Mouse (Mus musculus): ENCODE data around the gene Arl10. TPM values are rescaled to one million over a fixed set of nuclear protein-coding genes. Genes with fewer than 3 reads are reported as not detected.

Gene Arl10
- polyA plus RNA-seq (2017; shearing (Covaris generic)), result 1 to 10 TPM; 4.5 to 7.9 TPM

DNA sequence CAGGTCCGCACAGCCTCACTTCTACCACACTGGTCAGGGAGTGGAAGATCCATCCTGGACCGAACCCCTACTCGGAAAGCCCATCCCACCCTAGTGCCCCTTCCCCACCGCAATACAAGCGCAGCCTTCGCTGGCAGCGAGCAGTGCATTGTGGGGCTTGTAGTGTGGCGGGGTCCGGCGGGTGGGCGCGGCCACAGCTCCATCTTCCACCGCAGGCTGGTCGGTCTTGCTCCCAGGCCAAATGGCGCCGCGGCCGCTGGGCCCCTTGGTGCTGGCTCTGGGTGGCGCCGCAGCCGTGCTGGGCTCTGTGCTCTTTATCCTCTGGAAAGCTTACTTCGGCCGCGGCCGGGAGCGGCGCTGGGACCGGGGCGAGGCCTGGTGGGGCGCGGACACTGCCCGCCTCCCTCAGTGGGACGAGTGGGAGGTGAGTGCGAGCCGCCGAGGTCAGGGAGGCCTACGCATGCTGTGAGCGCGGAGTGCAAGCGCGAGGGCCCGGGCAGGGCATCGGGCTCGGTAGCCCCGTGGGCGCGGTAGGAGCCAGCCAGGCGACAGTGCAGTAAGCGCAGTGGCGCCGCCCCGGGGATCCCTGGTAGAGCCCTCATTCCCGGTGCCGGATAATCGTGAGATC lies at the start of gene Arl10:
TSS of gene Arl10 (plus strand) at position 162 of the 628 bp plus-strand sequence.

DNA sequence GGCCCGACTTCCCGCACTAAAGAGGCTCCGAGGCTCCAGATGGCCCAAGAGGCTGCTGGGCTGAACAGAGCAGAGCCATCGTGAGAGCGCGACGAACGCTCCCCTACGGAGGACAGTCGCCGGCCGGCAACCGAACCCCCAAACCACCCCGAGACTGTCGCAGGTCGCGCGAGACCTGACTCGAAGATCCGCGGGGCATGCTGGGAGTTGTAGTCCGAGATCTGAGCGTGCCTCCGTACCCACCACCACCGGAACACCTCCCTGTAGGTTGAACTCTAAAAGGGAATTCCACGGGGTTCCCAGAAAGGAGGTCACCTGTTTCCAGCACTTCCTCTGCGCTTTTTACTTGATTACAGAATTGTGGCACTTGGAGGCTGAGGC lies 9.6 kb upstream of the Arl10 start, which contains the start of gene 4833439L19Rik:
TSS of gene 4833439L19Rik (minus strand) at position 235 of the 381 bp plus-strand sequence.

DNA sequence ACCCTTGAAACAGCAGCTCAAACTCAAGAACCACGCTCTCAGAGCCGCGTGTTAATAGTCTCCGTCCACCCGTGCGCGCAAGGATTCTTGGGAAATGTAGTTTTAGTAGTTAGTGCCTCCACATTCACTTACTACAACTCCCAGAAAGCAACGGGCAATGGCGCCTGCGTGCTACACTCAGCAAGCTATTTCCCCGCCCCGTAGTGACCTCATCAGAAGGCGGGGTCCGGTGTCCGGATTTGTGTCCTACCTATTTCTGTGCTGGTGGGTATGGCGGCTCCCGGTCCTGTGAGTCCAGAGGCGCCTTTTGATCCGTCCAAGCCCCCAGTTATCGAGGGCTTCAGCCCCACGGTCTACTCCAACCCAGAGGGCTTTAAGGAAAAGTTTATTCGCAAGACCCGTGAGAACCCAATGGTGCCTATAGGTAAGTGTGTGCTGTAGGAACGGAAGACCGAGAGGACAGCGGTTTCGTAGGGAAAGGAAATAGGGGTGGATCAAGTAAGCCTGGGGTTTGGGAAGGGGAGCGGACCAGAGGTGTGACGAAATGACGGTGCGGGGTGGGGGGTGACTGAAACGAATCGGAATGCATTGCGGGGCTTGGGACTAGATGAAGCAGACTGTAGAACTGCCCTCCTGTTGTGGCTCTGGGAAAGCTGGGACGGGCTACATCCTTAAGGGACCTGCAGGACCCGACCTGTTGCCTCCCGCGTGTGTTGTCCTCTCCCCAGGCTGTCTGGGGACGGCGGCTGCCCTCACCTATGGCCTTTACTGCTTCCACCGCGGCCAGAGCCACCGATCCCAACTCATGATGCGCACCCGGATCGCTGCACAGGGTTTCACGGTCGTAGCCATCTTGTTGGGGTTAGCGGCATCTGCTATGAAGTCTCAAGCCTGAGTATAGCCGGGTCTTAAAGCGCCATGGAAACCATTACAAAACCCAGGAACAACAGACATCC lies 15.5 kb downstream of the Arl10 start, which contains the start of the genes Nop16 and Higd2a:
TSS of gene Nop16 (minus strand) at position 95 of the 956 bp plus-strand sequence.
TSS of gene Higd2a (plus strand) at position 212 of the 956 bp plus-strand sequence.

DNA sequence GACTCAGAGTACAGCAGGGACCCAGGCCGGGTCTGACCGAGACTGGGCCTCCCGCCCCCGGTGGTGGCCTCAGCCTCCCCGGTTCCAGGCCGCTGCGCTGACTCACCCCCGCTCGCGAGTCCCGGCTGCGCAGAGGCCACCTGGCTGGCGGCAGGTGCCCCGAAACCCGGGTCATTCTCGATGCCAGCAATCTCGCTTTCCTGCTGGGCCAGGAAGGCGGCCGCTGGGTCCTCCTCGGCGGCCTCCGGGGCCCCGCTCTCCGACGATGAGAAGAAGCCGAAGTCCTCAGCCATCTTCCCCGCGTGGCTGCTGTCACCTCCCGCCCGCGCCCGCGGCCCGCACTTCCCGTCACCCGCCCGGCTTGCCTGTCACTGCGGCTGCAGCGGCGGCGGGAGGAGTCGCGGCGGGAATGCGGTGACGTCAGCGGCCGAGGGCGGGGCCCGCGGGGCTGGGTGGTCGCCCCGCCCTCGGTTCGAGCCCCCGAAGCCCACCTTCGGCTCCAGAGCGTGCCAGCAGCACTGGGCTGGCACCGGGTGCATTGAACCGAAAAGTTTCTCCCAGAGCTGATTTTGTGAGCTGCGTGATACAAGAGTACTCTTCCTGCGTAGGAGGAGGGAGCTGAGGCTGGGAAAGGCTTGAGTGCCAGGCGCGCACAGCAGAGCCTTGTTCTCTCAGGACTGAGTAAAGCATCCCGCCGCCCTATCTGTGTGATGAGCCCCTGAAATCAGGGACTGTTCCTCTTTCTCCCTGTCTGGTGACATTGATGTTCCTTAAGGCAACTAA lies 36.3 kb downstream of the Arl10 start, which contains the start of gene Cltb:
TSS of gene Cltb (minus strand) at position 373 of the 783 bp plus-strand sequence.

DNA sequence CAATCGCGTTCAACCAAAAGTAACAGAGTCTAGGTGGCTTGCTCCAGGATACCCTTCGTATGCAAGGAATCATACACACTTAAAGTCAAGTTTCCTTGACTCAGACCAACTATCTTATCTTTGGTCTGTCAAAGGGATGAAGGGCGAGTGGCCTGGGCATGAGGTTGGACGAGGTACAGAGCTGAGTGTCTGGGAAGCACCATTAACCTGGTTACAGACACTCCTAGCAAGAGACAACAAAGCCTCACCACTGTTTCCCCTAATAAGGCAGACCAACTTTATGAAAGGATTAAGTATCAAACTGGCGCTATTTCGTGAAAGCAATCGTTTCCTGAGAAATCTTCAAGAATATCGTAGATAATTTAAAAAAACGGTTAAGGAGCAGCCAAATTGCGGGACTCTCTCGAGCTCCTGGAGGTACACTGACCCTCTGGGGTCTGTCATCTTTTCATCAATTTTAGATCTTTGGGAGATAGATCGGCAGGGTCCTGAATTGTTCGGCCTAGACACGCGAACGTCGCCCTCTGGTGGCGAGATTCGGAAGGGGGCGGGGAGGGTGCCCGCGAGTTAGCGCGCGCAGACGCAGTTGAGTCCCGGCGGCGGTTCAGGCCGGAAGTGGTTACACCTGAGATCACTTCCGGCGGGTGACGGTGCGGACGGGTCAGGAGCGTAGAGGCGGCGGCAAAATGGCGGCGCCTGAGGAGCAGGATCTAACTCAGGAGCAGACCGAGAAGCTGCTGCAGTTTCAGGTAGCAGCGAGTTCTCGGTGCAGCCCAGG lies 46.5 kb downstream of the Arl10 start, which contains the start of gene Faf2:
TSS of gene Faf2 (plus strand) at position 630 of the 778 bp plus-strand sequence.

Other genes starting within 250 kb of the Arl10 start
- under 1 TPM in 1 of 2 experiments, not detected in 1; 0.05 TPM for gene Cplx2, start 203.7 kb upstream of the Arl10 start, polyA plus RNA-seq (2017; shearing (Covaris generic))
- 10 to 100 TPM; 40.7 to 55.1 TPM for gene Thoc3, start 106.2 kb upstream of the Arl10 start, polyA plus RNA-seq (2017; shearing (Covaris generic))
- 10 to 100 TPM; 13.0 to 15.0 TPM for gene Simc1, start 71.2 kb upstream of the Arl10 start, polyA plus RNA-seq (2017; shearing (Covaris generic))
- gene 4833439L19Rik, start 9.6 kb upstream of the Arl10 start, polyA plus RNA-seq (2017; shearing (Covaris generic)), result 10 to 100 TPM; 73.7 to 84.8 TPM
- 10 to 100 TPM; 34.2 to 64.2 TPM for gene Nop16, start 15.1 kb downstream of the Arl10 start, polyA plus RNA-seq (2017; shearing (Covaris generic))
- 100 to 1,000 TPM; 201 to 236 TPM for gene Higd2a, start 15.2 kb downstream of the Arl10 start, polyA plus RNA-seq (2017; shearing (Covaris generic))
- 10 to 100 TPM; 20.5 to 59.0 TPM for gene Cltb, start 36.3 kb downstream of the Arl10 start, polyA plus RNA-seq (2017; shearing (Covaris generic))
- gene Faf2, start 46.8 kb downstream of the Arl10 start, polyA plus RNA-seq (2017; shearing (Covaris generic)), result 10 to 100 TPM; 65.1 to 66.9 TPM
- gene Rnf44, start 118.9 kb downstream of the Arl10 start, polyA plus RNA-seq (2017; shearing (Covaris generic)), result 10 to 100 TPM; 48.4 to 92.0 TPM
- under 1 TPM in 1 of 2 experiments, not detected in 1; 0.09 TPM for gene Cdhr2, start 126.4 kb downstream of the Arl10 start, polyA plus RNA-seq (2017; shearing (Covaris generic))
- under 1 TPM in 1 of 2 experiments, not detected in 1; 0.04 TPM for gene Gprin1, start 174.9 kb downstream of the Arl10 start, polyA plus RNA-seq (2017; shearing (Covaris generic))
- gene Sncb, start 191.6 kb downstream of the Arl10 start, polyA plus RNA-seq (2017; shearing (Covaris generic)), result under 1 TPM in 1 of 2 experiments, not detected in 1; 0.45 TPM
- gene Eif4e1b, start 209.0 kb downstream of the Arl10 start, polyA plus RNA-seq (2017; shearing (Covaris generic)), result not detected
- 1 to 10 TPM; 3.3 to 9.6 TPM for gene Tspan17, start 214.4 kb downstream of the Arl10 start, polyA plus RNA-seq (2017; shearing (Covaris generic))

All from activated CD4-positive, CD25-positive, alpha-beta regulatory T cell (primary cell).